Mouse (Mus musculus) CD4-positive helper T cell, adult 2 months (primary cell): ENCODE results near the gene Gucy1b2.

Source experiments
- DNase-seq: peaks from one replicate; pipeline ENCODE4 v3.0.0-alpha.2; 2012; ENCODE audit warnings: low read depth, missing footprints, low spot score

The Gucy1b2 gene

GRCm38 (mm10) chr14:62456239-62456747 lies at the start of gene Gucy1b2:
Gucy1b2 (minus strand) TSS chr14:62456289.
- DNase-seq: no peak

DNA sequence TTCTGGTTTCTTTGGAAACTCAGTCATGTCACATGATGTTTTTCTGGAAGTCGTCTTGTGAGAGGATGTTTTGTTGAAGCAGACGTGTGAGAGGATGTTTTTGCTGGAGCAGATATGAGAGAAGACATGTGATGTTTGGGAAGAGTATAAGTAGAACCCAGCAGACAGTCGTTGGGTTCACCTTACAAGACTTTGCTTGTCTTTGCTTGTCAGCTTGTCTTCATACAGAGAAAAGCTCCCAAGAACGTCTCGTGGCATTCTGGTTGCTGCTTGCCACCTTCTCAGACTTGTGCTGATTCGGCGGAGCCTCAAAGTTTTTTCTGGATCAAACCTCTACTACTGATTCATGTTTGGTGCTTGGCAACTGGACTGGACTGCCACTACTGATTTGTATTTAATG lies 41.3 kb upstream of the Gucy1b2 start:
- no peak for DNase-seq

DNA sequence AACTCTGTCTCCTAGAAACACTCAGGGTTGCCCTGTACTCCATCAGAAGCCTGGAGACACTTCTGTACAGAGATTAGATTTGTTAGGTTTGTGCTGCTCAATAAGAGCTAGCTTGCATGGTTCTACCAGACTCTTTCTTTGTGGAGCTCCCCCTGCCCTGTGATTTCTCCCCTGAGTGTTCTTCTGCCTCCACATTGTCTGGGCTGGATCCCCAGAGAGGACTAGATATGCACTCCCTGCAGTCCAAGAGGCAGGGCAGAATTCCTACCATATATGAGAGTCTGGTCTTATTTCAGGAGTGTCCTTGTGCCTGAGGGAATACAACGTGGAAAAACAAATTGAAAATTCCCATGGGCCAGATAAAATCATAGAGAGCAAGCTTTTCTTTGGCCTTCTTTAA lies 40.4 kb upstream of the Gucy1b2 start:
- no peak for DNase-seq

DNA sequence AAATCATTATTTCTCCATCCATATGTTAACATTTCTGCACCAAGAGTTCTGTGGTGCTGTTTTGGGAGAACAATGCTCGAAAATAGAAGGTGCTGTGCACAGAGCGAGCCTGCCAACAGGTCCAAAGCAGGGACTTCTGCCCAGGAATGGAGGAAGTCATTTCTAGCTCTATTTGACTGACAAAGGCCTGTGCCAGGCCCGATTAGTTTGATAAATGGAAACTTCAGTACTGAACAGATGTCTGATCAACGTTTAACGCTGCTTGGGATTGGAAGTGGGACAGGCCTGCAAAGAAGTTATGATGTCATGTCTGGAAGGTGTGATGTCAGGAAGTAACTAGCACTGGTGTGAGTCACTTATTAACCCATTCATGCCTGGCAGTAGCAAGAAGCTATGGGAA lies 37.4 kb upstream of the Gucy1b2 start:
- no peak for DNase-seq

DNA sequence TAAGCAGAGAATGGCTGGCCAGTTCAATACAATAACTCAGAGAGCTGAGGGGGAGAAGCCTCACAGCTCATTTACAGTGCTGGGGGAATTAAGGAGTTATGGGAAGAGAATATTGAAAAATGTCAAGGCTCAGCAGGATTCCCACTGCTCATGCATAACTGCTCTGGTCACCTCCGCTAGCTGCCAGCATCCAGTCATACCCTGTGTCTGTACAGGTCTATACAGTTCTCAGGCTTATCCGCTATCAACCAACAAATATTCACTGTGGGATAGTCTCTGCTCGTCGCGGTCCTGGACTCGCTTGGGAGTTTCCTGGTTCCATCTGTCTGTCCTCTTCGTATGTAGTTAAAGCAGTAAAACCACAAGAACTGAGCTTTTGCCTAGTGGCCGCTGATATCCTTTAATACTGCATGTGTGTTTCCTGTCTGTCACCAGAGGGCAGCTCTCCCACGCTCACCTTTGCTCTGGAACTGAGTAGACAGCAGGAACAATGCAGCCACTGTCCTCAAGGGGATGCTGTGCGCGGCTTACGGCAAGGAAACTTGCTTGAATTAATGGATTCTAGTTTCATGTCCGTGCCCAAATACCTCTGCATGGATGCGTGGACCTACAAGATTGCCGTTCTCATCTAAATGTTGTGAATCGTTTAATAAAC lies 36.2 kb upstream of the Gucy1b2 start:
- peak; percentile 38 for DNase-seq

- DNase-seq: no peak
These were observed 32.2 kb upstream of the Gucy1b2 start for GRCm38 (mm10) chr14:62488270-62488669.

DNA sequence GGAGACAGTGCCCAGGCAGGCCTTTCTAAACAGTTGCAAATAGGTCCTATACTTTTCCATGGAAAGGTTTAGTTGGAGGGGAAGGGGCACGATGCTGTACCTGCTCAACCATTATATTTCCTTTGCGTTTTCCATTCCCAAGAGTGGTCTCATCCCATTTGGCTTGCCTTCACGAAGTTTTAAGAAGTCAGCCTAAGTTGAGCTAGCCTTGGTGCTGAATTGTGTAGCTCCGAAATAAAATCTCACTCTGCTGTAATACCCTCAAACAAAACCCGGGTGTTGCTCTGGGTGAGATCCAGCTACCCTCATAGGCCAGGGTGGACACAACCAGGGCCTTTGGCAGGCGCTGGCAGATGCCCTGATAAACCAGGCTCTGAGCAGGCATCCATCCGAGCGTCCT lies 25.3 kb upstream of the Gucy1b2 start:
- no peak for DNase-seq

DNA sequence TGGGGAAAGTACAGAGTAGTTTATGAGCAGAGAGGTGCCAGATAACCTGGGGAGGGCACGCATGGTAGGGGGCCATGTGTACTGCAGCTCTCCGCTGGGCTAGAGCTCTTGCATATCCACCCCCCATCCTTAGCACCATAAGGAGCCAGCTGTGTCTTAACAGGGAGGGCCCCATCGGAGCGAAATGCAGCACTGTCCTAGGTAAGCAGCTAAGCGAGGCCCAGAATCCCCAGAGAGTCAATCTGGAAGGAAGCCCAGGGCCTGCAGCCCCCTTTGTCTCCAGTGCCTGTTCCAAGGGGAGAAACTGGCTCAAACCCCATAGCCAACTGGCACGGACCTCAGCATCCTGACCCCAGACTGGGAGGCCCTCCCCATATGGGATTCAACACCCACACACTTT lies 23.3 kb upstream of the Gucy1b2 start:
- DNase-seq: no peak

DNA sequence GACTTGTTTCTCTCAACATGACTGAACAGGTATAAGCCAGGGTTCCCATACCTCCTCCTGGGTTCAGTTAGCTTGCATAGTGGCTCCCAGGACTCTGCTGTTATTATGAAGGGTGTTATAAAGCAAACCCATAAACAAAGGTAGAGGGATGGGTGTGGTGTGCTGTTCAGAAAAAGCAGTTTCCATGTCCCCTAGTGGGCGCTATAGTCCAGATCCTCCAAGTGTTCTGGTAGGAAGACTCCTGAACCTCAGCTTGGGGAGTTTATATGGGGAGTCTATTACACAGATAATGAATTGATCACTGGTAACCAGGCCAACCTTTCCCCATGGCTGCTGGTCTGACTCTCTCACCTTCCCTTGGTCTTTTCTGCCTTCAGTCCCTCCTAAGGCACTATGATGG lies 18.4 kb upstream of the Gucy1b2 start:
- DNase-seq: no peak

- no peak for DNase-seq
These were observed 16.0 kb upstream of the Gucy1b2 start for GRCm38 (mm10) chr14:62472061-62472460.

- DNase-seq: no peak
These were observed 12.7 kb upstream of the Gucy1b2 start for GRCm38 (mm10) chr14:62468753-62469125.

GRCm38 (mm10) chr14:62468119-62468752 lies 12.1 kb upstream of the Gucy1b2 start:
- DNase-seq: no peak

DNA sequence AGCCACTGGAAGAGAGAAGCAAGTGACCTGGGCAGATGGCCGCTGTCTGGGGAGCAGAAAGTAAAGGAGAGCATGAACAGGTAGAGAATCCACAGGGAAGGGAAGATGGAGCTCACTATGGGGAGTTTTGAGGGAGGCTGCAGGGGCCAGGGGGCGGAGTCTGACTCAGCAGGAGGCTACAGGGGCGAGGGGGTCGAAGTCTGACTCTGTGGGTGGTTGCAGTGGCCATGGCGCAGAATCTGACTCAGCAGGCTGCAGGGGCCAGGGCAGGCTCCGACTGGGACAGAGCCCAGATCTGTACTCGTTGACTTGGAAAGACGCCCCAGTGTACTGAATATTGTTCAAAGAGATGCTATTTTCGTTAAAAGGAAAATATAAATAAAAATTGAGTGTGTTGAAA lies 8.9 kb upstream of the Gucy1b2 start:
- no peak for DNase-seq

GRCm38 (mm10) chr14:62459541-62459940 lies 3.5 kb upstream of the Gucy1b2 start:
- DNase-seq: no peak

GRCm38 (mm10) chr14:62457420-62458181 lies 1.5 kb upstream of the Gucy1b2 start:
- peak; percentile 69 for DNase-seq

- DNase-seq: no peak
These were observed 564 bp downstream of the Gucy1b2 start for GRCm38 (mm10) chr14:62455570-62455879.

- DNase-seq: no peak
These were observed 1.1 kb downstream of the Gucy1b2 start for GRCm38 (mm10) chr14:62454760-62455569.

DNA sequence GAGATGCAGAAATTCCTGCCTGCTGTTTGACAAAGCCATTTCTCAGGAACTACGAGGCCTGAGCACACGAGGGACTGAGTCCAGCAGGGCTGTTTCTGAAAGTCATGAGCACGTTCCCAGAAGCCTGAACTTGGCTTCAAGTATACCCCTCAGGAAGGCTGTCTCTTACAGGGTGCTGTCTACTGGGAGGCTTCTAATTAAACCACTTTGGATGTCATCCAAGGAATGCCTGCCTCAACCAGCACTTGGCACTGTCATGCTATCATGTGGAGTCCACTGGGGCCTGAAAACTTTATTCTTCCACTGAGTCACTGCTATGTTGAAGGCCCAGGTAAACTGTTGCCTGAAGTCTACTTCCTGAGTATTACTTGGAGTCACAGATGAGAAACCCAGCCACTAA lies 2.0 kb downstream of the Gucy1b2 start:
- DNase-seq: no peak

GRCm38 (mm10) chr14:62453276-62453675 lies 2.8 kb downstream of the Gucy1b2 start:
- DNase-seq: no peak

DNA sequence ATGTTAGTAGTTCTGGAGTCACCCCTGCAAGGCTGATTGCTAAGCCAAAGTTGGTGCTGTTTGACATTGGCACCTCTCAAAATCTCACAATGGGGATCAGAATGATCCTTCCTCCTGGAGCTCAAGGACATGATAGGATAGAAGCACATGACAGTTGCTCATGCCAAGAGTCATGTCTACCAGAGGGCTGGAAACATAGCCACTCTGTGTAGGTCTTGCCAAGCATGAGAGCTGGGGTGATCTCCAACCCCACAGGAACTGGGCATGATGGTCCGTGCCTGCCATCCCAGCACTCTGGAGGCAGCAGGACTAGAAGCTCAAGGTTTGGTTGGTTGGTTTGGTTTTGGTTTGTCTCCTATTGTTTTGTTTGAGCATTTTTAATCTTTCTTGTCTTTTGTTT lies 5.4 kb downstream of the Gucy1b2 start:
- no peak for DNase-seq

- no peak for DNase-seq
These were observed 8.9 kb downstream of the Gucy1b2 start for GRCm38 (mm10) chr14:62447214-62447548.
